Mouse (Mus musculus) layer of hippocampus, adult 9-10 months (tissue): ENCODE measurements around the gene Man2a1.

Source experiments
- DNase-seq: peaks from one replicate; pipeline ENCODE4 v3.0.0; 2022; ENCODE audit warnings: low spot score

Gene Man2a1

GRCm38 (mm10) chr17:64707529-64707928, 107.0 kb downstream of the Man2a1 start:
- DNase-seq = no peak

GRCm38 (mm10) chr17:64716318-64716717, 115.8 kb downstream of the Man2a1 start:
- DNase-seq = no peak

GRCm38 (mm10) chr17:64719760-64720159, 119.2 kb downstream of the Man2a1 start:
- DNase-seq = no peak

GRCm38 (mm10) chr17:64721112-64721511, 120.6 kb downstream of the Man2a1 start:
- no peak for DNase-seq

GRCm38 (mm10) chr17:64723162-64723561, 122.6 kb downstream of the Man2a1 start:
- no peak for DNase-seq

- DNase-seq = no peak
These were observed 124.7 kb downstream of the Man2a1 start for GRCm38 (mm10) chr17:64725214-64725613.

GRCm38 (mm10) chr17:64726032-64726431, 125.5 kb downstream of the Man2a1 start:
- no peak for DNase-seq

- DNase-seq = no peak
These were observed 135.0 kb downstream of the Man2a1 start for GRCm38 (mm10) chr17:64735492-64735891.

GRCm38 (mm10) chr17:64737918-64738317, 137.4 kb downstream of the Man2a1 start:
- DNase-seq = no peak

GRCm38 (mm10) chr17:64739129-64739528, 138.6 kb downstream of the Man2a1 start:
- DNase-seq = no peak

GRCm38 (mm10) chr17:64742715-64743605, 142.4 kb downstream of the Man2a1 start:
- DNase-seq = no peak

GRCm38 (mm10) chr17:64743606-64744300, 143.2 kb downstream of the Man2a1 start:
- DNase-seq = no peak

- no peak for DNase-seq
These were observed 146.2 kb downstream of the Man2a1 start for GRCm38 (mm10) chr17:64746637-64747225.

- no peak for DNase-seq
These were observed 146.9 kb downstream of the Man2a1 start for GRCm38 (mm10) chr17:64747461-64747860.

GRCm38 (mm10) chr17:64748131-64748530, 147.6 kb downstream of the Man2a1 start:
- DNase-seq = no peak

GRCm38 (mm10) chr17:64749146-64749545, 148.6 kb downstream of the Man2a1 start:
- no peak for DNase-seq

- no peak for DNase-seq
These were observed 150.7 kb downstream of the Man2a1 start for GRCm38 (mm10) chr17:64751249-64751648.

GRCm38 (mm10) chr17:64752126-64753019, 151.8 kb downstream of the Man2a1 start:
- DNase-seq = no peak

GRCm38 (mm10) chr17:64753507-64753906, 153.0 kb downstream of the Man2a1 start:
- no peak for DNase-seq

GRCm38 (mm10) chr17:64754142-64754863, 153.8 kb downstream of the Man2a1 start:
- no peak for DNase-seq

GRCm38 (mm10) chr17:64755191-64755590, 154.7 kb downstream of the Man2a1 start:
- no peak for DNase-seq
